Mouse (Mus musculus) cerebellum, adult 9-11 months (tissue): ENCODE data around the gene 4930447C04Rik.
A peak's percentile ranks its signal among the peaks of the same experiment; 100 is the strongest.

Source experiments
- DNase-seq: peaks from one replicate; pipeline ENCODE4 v3.0.0; 2022

Gene 4930447C04Rik

GRCm38 (mm10) chr12:72940071-72940821 is at the start of gene 4930447C04Rik:
Gene 4930447C04Rik (minus strand): TSS chr12:72940774.
- no peak for DNase-seq

GRCm38 (mm10) chr12:72983071-72983857 is 42.7 kb upstream of the 4930447C04Rik start:
- DNase-seq = no peak

DNA sequence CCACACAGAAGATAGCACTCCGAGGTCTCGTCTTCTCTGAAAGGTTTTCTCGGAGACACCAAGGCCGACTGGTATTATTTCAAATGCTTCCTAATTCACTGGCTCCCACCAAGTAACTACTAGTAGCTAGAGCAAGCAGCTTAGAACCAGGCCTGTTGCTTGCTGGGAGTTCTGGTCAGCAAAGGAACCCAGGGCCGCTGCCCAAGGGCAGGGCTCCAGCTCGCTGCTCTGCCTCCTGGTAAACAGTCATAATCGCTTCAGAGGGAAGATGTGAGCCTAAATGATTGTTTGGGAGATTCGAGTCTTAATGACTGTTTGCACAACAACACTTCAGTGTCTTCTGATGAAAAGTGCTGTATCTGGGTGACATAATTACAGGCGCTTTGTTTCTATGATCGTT is 42.0 kb upstream of the 4930447C04Rik start:
- DNase-seq = no peak

- no peak for DNase-seq
Measured at GRCm38 (mm10) chr12:72979236-72979635, 38.7 kb upstream of the 4930447C04Rik start.

DNA sequence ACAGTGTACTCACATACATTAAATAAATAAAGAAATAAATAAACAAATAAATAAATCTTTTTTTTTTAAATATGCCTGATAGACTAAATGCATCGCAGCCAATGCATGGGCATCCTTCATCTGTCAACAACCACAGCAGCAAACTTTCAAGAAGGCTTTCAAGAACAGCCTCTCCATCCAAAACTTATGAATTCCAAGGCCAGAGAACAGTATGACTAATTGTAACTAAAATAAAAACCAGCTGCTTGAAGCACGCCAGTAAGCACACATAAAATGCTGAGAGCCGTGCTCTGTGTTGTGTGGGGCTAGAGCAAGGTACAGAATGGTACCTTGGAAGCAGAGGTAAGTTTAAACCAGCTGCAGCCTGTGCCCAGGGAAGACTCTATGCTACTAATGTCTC is 37.3 kb upstream of the 4930447C04Rik start:
- DNase-seq = no peak

GRCm38 (mm10) chr12:72976718-72977117 is 36.1 kb upstream of the 4930447C04Rik start:
- DNase-seq = peak; percentile 42

DNA sequence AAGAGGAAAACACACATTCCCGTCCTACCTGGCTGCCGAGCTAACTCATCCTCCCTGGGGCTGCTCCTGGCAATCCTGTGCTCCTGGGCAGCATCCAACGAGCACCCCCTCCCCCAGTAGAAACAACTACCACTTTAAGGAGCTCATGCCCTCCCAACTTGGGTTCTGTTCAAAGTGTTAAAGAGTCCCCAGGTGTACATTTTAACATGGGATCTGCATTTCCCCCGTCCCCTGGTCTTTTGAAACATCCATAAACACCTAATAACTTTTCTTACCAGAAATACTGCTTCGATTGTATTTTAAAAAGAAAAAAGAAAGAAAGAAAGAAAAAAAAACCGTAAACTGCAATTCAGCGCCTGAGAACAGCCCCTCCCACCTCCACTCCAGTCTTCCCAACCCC is 35.6 kb upstream of the 4930447C04Rik start:
- DNase-seq = no peak

DNA sequence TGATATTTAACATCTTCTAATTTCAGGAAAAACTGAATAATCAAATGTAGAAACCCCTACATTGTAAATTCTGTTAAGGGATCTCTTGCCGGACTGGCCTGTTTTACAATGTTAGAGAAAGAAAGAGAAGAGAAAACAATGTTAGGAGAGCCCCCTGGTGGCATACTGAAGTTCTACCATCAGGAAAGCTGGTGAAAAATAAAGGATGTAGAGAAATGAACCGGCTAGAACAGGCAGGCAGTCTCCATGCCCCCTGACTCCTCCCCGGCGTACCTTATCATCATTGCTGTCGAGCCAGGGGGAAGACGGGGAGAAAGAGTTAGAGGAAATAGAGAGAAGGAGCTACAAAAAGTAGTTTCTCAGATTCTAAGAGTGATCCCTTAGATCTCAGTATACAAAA is 32.6 kb upstream of the 4930447C04Rik start:
- peak; percentile 4 for DNase-seq

- no peak for DNase-seq
Measured at GRCm38 (mm10) chr12:72970620-72971019, 30.0 kb upstream of the 4930447C04Rik start.

DNA sequence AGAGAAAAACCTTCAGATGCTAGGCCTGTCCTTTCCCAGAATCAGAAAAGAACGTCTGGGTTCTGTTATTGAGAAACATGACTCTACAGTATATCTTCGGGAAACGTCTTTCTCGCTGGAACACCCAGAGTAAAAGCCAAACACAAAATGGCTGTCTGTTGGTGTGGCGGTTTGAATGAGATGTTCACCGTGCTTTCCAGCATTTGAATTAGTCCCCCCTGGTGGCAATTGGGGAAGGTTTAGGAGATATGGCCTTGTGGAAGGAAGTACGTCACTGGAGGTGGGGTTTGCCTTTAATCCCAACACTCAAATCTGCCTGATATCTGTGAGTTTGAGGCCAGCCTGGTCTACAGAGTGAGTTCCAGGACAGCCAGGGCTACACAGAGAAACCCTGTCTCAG is 27.0 kb upstream of the 4930447C04Rik start:
- no peak for DNase-seq

DNA sequence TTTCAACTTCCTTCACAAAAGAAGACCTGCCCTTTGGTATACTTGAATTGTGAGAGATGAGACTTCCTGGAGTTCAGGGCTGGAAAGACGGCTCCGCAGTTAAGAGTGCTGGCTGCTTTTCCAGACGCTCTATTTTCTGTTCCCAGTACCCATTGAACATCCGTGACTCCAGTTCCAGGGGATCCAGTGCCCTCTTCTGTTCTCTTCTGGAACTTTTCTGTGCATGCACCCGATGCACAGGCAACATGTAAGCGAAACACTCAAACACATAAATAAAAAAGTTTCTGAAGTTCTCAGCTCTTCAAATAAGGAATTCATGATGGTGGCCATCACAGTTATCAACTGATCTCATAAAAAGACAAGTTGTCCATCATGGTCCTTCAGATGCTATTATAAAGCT is 22.2 kb upstream of the 4930447C04Rik start:
- DNase-seq = no peak

DNA sequence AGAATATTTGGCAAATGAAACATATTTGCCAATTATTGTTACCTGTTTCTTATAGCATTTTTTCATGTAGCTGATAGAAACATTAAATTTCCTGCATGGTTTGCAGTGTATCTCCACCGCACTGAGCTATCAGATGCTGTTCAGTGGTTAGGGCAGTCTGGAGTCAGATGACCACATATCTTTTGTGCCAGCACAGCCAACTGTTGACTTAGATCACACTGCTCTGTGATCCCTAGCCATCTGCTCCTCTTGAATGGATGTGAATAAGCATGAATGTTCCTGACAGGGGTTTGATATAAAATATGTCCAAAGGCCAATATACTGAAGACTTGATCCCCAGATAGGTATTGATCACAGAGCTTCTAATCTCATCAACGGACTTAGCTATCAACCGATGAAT is 17.9 kb upstream of the 4930447C04Rik start:
- DNase-seq = no peak

DNA sequence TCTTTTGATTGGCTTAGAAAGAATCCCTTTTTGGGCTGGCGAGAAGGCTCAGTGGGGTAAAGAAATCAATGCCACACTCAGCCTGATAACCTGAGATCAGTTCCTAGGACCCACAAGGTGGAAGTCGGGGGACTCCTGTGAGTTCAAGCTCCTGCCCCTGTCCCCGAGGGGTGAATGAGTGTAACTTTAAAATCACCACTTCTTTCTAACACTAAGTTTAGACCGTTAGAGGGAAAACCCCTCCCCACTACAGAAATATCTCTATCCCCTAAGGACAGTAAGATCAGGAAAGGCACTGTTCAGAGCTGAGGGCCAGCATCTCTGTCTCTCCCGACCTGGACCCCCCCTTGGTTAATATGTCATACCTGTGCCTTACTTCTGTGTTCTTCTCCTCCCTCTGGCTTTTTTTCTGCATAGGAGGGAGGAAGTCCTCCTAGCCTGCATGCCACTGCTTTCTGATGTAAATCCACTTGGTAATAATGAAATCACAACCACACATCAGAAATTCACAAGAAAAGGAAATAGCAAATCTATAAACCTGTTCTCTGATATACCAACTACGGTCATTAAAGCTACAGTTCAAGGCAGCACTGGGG is 17.4 kb upstream of the 4930447C04Rik start:
- no peak for DNase-seq

- DNase-seq = no peak
Measured at GRCm38 (mm10) chr12:72954906-72955305, 14.3 kb upstream of the 4930447C04Rik start.

- DNase-seq = no peak
Measured at GRCm38 (mm10) chr12:72953858-72954257, 13.3 kb upstream of the 4930447C04Rik start.

DNA sequence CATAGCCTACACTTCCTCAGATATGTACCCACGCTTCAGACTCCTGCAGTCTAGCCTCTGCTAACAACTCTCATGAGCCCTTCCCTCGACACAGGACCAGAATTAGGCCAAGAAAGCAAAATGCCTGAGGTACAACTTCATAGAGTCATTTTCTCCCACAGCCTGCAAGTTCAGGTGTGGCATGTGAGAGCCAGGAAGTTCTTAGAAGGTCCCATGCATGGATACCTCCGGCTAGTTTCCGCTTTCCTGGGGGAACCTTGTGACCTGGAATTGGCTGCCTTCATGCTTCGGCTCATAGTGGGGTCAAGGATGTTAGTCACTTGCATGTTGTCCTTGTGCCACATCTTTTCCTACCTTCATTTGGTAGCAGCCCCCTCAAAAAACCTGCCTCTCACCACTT is 12.5 kb upstream of the 4930447C04Rik start:
- no peak for DNase-seq

DNA sequence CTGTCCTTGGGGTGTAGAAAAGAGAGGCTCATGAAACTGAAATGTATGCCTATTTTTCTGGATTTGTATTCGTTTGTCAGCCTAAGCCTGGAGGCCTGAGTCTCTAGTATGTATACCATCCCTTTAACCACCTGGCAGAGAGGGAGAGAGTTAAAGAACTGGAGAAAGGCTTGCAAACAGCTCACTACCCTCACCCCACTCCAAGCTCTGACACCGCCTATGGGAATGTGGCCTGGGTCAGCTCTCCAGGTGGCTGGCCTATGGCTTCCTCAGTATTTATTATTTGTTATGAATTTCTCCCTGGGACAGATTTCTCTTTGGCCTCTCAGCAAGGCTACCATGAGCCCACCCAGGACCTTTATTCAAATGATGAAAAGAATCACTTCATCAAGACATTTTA is 6.8 kb upstream of the 4930447C04Rik start:
- no peak for DNase-seq

GRCm38 (mm10) chr12:72946805-72947204 is 6.2 kb upstream of the 4930447C04Rik start:
- no peak for DNase-seq

GRCm38 (mm10) chr12:72946064-72946395 is 5.5 kb upstream of the 4930447C04Rik start:
- no peak for DNase-seq

DNA sequence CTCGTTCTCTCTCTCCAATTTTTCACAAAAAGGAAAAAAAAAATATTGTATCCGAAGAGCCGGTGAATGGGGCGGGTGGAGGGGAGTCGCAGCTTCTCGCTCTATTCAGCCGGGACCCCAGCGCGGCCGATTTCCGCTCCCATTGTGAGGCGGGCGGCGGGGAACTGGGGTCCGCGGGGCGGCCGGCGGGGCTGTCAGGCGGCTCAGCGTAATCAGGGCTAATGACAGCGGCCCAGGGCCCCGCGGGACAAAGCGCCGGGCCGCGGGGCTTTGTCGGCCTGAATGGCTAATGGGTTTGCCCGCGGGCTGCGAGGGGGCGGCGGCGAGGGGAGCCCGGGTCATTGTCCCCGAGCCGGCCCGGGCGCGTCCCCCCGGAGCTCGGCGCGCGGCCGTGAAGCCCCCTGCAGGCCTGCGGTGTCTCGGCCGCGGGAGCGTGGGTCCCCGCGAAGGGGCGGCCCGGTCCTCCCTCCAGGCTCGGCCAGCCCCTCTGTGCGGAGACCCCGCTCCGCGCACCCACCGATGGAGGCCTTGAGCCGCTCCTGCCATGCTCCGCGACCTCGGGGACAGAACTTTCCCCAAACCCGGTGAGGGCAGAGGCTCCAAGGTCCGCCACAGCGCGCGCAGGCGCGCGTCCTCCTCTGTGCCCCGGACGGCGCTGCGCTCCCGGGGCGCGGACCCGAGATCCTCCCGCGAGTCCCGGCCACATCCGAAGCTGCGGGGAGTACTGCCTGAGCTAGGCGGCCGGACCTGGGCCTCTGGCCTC is 4.9 kb upstream of the 4930447C04Rik start:
- no peak for DNase-seq

DNA sequence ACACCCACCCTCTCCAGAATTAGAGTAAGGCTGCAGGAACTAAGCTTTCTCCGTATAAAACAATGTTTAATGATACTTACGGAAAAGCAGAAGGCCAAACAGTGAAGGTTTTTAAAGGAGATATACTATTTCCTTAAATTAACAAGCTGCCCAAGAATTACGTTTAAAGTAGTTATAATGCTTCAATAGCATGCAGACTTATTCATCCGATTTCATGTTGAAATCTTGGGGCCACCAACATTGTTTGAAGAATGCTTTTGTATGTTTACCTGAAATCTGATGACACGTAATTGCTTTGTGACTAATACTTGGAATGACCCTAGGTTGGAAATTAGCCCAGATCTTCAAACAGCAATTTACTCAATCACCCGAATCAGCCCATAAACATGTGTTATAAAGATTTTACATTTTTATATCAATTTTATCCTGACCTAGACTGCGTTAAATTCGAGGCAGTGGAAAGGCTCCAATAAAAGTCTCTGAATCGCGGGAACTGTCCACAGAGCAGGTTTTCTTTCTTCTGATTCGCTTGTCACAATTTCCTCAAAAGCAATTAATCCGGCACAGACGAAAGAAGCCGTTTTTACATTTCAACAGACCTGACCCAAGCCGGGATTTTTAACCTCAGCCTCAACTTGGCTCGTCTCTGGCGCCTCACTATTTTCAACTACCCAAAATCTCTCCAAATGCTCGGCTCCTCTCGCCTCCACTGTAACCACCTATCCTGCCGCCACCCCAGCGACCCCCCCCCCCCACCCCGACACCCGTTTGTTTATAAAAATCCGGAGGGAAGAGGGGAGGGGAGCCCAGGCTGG is 4.0 kb upstream of the 4930447C04Rik start:
- DNase-seq = no peak

DNA sequence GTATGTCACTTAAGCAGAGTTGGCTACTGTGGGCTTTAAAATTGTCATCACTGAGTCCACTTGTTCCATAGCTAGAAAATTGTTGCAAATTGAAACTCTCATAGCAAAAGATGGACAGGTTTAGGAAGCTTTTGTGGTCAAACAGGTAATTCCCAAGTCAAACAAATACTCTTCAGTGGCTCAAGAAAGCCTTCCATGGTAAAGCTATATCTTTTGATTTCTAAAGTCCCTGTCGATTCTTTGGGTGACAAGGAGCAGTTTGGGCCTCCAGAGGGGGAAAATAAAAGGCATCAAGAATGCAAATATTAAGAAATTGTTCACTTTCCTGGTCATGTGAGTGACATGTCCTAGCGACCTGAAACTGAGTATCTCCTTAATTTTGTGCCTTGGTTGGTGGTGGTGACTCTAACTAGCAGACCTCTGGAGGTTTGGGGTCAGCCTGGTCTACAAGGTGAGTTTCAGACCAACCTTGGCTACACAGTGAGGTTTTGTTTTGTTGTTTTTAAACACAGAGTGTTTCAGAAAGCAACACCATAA is 3.1 kb upstream of the 4930447C04Rik start:
- no peak for DNase-seq
